Mouse (Mus musculus) ES-E14 (cell line): ENCODE measurements at regions not wholly inside any gene's neighbourhood (a gene's known extent, or its start where the extent isn't known, plus 50 kb on each side); places are given as distances from the start of the nearest gene placed in this dataset.

Source experiments
- CHD2 ChIP-seq: IDR thresholded peaks from 2 replicates; pipeline ENCODE4 v1.6.1; 2014; ENCODE audit warnings: mild to moderate bottlenecking, low read depth, low read length, inconsistent platforms
- HCFC1 ChIP-seq: IDR thresholded peaks from 2 replicates; pipeline ENCODE4 v1.6.1; 2012; ENCODE audit warnings: low read length, inconsistent platforms, borderline replicate concordance; ENCODE audit not compliant: insufficient read depth
- ZC3H11A ChIP-seq: IDR thresholded peaks from 2 replicates; pipeline ENCODE4 v1.6.1; 2012; ENCODE audit warnings: low read depth, mild to moderate bottlenecking, inconsistent platforms, low read length, borderline replicate concordance
- ZNF384 ChIP-seq: IDR thresholded peaks from 2 replicates; pipeline ENCODE4 v1.6.1; 2012; ENCODE audit warnings: low read depth, low read length, inconsistent platforms

GRCm38 (mm10) chr2:19759169-19759568, 101.6 kb downstream of the Otud1 start:
- TF ChIP-seq ZC3H11A (no peak), HCFC1 (no peak), ZNF384 (no peak), CHD2 (no peak)
